Mouse (Mus musculus) cerebellum, adult (tissue): ENCODE data around the gene Jkamp.
A peak's percentile ranks its signal among the peaks of the same experiment; 100 is the strongest.

Experiments
- ATAC-seq: cut with Nextera tagmentation; 2 replicates; pipeline ENCODE4 v1.9.2; 2017; ENCODE audit warnings: mild to moderate bottlenecking, moderate library complexity, mixed read lengths; ENCODE audit not compliant: insufficient number of reproducible peaks, low FRiP score, low TSS enrichment

Gene Jkamp

GRCm38 (mm10) chr12:72084261-72085023, 947 bp upstream of the Jkamp start:
- ATAC-seq: peak; percentile 21; the same call in 1 of the 2 replicates

- peak; percentile 34 for ATAC-seq
Observed at GRCm38 (mm10) chr12:72085024-72085328, 413 bp upstream of the Jkamp start.

GRCm38 (mm10) chr12:72086166-72086825, 907 bp downstream of the Jkamp start:
- ATAC-seq: peak; percentile 47

GRCm38 (mm10) chr12:72089802-72090201, 4.4 kb downstream of the Jkamp start:
- no peak for ATAC-seq

GRCm38 (mm10) chr12:72096966-72097365, 11.6 kb downstream of the Jkamp start:
- ATAC-seq: no peak

- ATAC-seq: no peak
Observed at GRCm38 (mm10) chr12:72102776-72103175, 17.4 kb downstream of the Jkamp start.

- ATAC-seq: no peak
Observed at GRCm38 (mm10) chr12:72104027-72104426, 18.6 kb downstream of the Jkamp start.

GRCm38 (mm10) chr12:72104525-72105281, 19.3 kb downstream of the Jkamp start:
- ATAC-seq: peak; percentile 61; the same call in 1 of the 2 replicates

- no peak for ATAC-seq
Observed at GRCm38 (mm10) chr12:72115126-72115525, 29.7 kb downstream of the Jkamp start.

GRCm38 (mm10) chr12:72115686-72116345, 30.4 kb downstream of the Jkamp start:
- no peak for ATAC-seq

- ATAC-seq: no peak
Observed at GRCm38 (mm10) chr12:72129203-72129602, 43.8 kb downstream of the Jkamp start.

GRCm38 (mm10) chr12:72150786-72151185, 65.4 kb downstream of the Jkamp start:
- ATAC-seq: no peak
